Mouse (Mus musculus): ENCODE data around the gene Ctns.

DNA sequence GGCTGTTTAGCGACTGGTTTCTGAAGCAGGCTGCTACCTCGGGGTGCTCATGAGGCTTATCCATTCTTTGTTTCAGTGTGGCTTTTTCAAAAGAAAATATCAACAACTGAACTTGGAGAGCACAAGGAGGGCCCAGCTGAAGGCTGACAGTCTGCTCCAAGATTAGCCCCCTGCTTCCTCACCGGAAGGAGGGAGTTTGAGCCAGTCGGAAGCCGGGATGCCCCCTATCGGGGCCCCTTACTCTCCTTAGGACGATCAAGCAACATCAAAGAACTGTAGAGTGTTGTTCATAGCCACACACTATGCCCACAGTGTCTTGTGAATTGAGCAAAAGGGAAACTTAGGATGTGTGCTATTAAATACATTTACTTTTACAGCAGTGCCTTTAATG is 51.9 kb downstream of the Ctns start:
- TF ChIP-seq CTCF (IDR thresholded peaks at IDR 0.05; ENCODE audit: insufficient read depth, low read depth, low read length) (no peak), POLR2A (IDR thresholded peaks at IDR 0.05; ENCODE audit: insufficient read depth, low read depth, low read length) (no peak)

Data from olfactory bulb, adult 2 months (tissue).